Mouse (Mus musculus) heart, embryonic 15.5 days (tissue): Measurements from ENCODE around the gene 6430550D23Rik. TPM values are rescaled to one million over a fixed set of nuclear protein-coding genes. Genes with fewer than 3 reads are reported as not detected.
"Not testable (repeated sequence)": the region's sequence is repeated elsewhere in the genome, so short reads cannot be mapped to it uniquely, and the experiment has no call there.

ENCODE experiments used
- ATAC-seq: fragments of 200-750 bp; cut with Nextera tagmentation; replicated peaks from 2 replicates; pipeline ENCODE4 v1.8.0; 2017; ENCODE audit warnings: low read depth, moderate TSS enrichment; ENCODE audit not compliant: insufficient number of reproducible peaks, insufficient read depth, low FRiP score
- H3K27ac ChIP-seq: fragments of 300-500 bp; sonication (generic); 2 replicates; pipeline ENCODE4 v1.5.1; 2015; ENCODE audit warnings: mild to moderate bottlenecking, inconsistent platforms
- H3K27me3 ChIP-seq: fragments of 300-500 bp; sonication (generic); 2 replicates; pipeline ENCODE4 v1.6.1; 2015; ENCODE audit warnings: inconsistent platforms
- H3K36me3 ChIP-seq: fragments of 300-500 bp; sonication (generic); 2 replicates; pipeline ENCODE4 v1.6.1; 2015; ENCODE audit warnings: mild to moderate bottlenecking, inconsistent platforms
- H3K4me1 ChIP-seq: fragments of 300-500 bp; sonication (generic); replicated peaks from 2 replicates; pipeline ENCODE4 v1.6.1; 2015; ENCODE audit warnings: inconsistent platforms
- H3K4me2 ChIP-seq: fragments of 300-500 bp; sonication (generic); 2 replicates; pipeline ENCODE4 v1.6.1; 2015; ENCODE audit warnings: inconsistent platforms, mild to moderate bottlenecking, moderate library complexity
- H3K4me3 ChIP-seq: fragments of 300-500 bp; sonication (generic); 2 replicates; pipeline ENCODE4 v1.5.1; 2015; ENCODE audit warnings: mild to moderate bottlenecking, inconsistent platforms
- H3K9ac ChIP-seq: fragments of 300-500 bp; sonication (generic); 2 replicates; pipeline ENCODE4 v1.6.1; 2015; ENCODE audit warnings: mild to moderate bottlenecking, inconsistent platforms
- H3K9me3 ChIP-seq: fragments of 300-500 bp; sonication (generic); replicated peaks from 2 replicates; pipeline ENCODE4 v1.6.1; 2016; ENCODE audit warnings: inconsistent platforms
- WGBS: fragments of 180-500 bp; shearing (Covaris S2); methylation state at CpG from one replicate; pipeline ENCODE4 v1.1.7; 2015; ENCODE audit warnings: mixed read lengths; 5-methylcytosine and 5-hydroxymethylcytosine counted together
- polyA plus RNA-seq: library from polyadenylated mRNA; unstranded; fragments of >200 nt; fragmentation: Nextera tagmentation; extraction: Ambion mirVana; gene quantifications from 2 replicates; pipeline ENCODE4 v1.2.1, GENCODE M21; 2015

6430550D23Rik gene
- polyA plus RNA-seq, 1 experiment from 2014 or later = 0.63 TPM

DNA sequence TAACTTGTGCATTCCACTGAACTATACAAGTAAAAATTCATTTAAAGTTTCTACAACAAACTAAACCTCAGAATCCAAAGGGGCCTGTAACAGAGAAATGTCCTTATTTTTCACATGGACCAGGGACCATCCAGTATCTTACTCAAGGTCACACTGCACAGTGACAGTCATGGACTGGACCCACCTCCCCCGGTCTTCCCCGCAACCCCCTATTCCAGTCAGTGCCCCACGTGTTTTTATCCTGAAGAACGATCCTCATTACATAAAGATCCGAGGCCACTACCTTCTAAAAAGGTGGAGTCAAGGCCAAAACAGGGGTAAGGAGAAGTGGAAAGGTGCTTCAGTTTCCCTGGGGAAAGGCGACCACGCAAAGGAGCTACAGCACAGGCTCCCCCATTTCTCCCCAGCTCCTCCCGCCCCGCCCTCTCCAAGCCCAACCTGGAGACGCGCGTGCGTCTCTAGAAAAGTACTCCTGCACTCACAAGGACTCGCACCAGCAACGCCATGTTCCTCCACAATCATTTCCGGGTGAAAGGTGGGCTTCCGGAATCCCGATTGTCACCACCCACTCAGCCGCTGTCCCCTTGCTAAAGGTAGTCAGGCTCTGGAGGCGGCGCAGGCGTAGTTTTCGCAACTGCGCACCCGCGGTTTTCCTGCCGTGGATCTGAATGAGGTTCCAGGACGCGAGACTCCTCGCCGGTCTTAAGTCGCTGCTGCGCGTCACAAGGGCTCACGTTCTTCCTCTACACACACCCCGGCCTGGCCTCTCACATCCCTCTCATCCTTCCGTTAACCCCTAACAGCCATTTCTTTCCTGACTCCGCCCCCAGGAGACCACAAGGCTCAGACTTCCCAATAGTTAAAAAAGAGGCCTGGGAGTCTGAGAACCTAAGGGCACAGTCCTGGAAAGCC lies 78.0 kb downstream of the 6430550D23Rik start, which contains the start of gene Uqcc1:
TSS of gene Uqcc1 (minus strand) at position 780 of the 912 bp plus-strand sequence.
- Histone ChIP-seq H3K36me3 (no peaks in the 10 kb centered on the region), H3K4me2 (peak within 1 kb of the TSS; percentile 67), H3K27ac (peak within 1 kb of the TSS; percentile 84), H3K4me1 (peaks cover 16% of the 10 kb centered on the region), H3K9me3 (no peaks in the 10 kb centered on the region), H3K4me3 (peak within 1 kb of the TSS; percentile 62), H3K27me3 (no peaks in the 10 kb centered on the region), H3K9ac (peak within 1 kb of the TSS; percentile 51)
- WGBS = under 1% methylated on average over 38 of the region's 38 CpGs
- ATAC-seq = peak; percentile 90

DNA sequence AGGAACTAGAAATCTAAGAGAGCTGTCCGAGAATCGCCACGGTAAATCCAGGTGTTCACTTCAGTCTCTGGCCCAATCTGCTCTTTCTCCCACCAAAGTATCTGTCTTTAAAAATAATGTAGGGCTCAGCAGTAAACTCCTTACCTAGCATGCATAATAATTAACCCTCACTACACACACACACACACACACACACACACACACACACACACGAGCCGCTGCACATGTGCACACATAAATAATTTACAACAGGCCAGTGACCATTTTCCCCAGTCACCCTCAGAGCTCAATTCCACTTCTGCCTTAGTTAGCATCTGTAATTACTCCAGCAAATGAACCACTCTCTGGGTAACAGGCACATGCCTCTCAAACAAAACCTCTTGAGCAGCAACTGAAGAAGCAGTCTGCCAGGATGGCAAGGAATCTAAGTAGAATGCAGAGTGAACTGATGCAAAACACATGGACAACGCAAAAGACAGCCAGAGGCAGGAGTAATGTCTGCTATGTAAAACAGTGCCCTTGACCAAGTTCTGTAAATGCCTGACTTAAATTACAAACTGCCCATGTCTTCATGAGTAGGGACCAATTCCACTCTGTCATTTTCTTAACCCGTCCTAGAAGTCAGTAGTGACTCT lies 78.9 kb downstream of the 6430550D23Rik start:
- Histone ChIP-seq H3K9ac (peak overlapping the region; percentile 51), H3K4me3 (peak overlapping the region; percentile 62), H3K9me3 (no peaks in the 10 kb centered on the region), H3K4me1 (peaks cover 16% of the 10 kb centered on the region), H3K4me2 (peak overlapping the region; percentile 67), H3K27me3 (no peaks in the 10 kb centered on the region), H3K36me3 (peaks cover 7% of the 10 kb centered on the region; the same call in 1 of the 2 replicates), H3K27ac (peak overlapping the region; percentile 84)
- WGBS = 68% methylated on average over 7 of the region's 7 CpGs
- ATAC-seq = no peak

DNA sequence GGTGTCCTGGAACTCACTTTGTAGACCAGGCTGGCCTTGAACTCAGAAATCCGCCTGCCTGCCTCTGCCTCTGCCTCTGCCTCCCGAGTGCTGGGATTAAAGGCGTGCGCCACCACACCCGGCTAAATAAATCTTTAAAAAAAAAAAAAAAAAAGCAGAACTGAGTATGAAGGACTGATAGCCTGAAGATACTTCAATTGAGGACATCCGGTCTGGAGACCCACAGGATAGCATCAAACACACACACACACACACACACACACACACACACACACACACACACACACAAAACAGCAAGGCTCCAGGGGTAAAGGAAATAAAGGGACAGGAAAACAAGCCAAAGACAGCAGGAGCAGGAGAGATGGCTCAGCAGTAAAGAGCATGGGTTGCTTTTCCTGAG lies 82.6 kb downstream of the 6430550D23Rik start:
- not testable (repeated sequence) for H3K9ac ChIP-seq, ATAC-seq, H3K27ac ChIP-seq, H3K9me3 ChIP-seq, H3K4me3 ChIP-seq, H3K4me2 ChIP-seq, H3K27me3 ChIP-seq
- WGBS = 85% methylated on average over 6 of the region's 6 CpGs
- Histone ChIP-seq H3K4me1 (peaks cover 11% of the 10 kb centered on the region), H3K36me3 (peaks cover 16% of the 10 kb centered on the region; the same call in 1 of the 2 replicates)

Other genes with a start within 250 kb of the 6430550D23Rik start
- gene Mmp24, start 232.6 kb downstream of the 6430550D23Rik start, polyA plus RNA-seq = 0.05 and 0.13 TPM in 2 replicates
- 14.8 and 16.8 TPM in 2 replicates for gene BC029722, start 188.6 kb downstream of the 6430550D23Rik start, polyA plus RNA-seq
- 107 and 132 TPM in 2 replicates for gene Eif6, start 181.1 kb downstream of the 6430550D23Rik start, polyA plus RNA-seq
- gene Fam83c, start 173.1 kb downstream of the 6430550D23Rik start, polyA plus RNA-seq = 0.05 and 0.08 TPM in 2 replicates
- 114 and 134 TPM in 2 replicates for gene Uqcc1, start 77.7 kb downstream of the 6430550D23Rik start, polyA plus RNA-seq
- not detected in 2 replicates for gene Gm15557, start 67.2 kb downstream of the 6430550D23Rik start, polyA plus RNA-seq
- gene Gdf5, start 62.6 kb downstream of the 6430550D23Rik start, polyA plus RNA-seq = 0.30 and 0.61 TPM in 2 replicates
- 7.7 and 11.0 TPM in 2 replicates for gene Cep250, start 51.5 kb downstream of the 6430550D23Rik start, polyA plus RNA-seq
- gene Ergic3, start 68 bp upstream of the 6430550D23Rik start, polyA plus RNA-seq = 126 and 184 TPM in 2 replicates
- not detected in 2 replicates for gene Fer1l4, start 45.0 kb upstream of the 6430550D23Rik start, polyA plus RNA-seq
- 1.9 TPM in 2 replicates for gene Spag4, start 57.2 kb upstream of the 6430550D23Rik start, polyA plus RNA-seq
- gene Cpne1, start 104.0 kb upstream of the 6430550D23Rik start, polyA plus RNA-seq = 22.7 and 30.1 TPM in 2 replicates
- gene Rbm12, start 104.0 kb upstream of the 6430550D23Rik start, polyA plus RNA-seq = 14.0 and 18.1 TPM in 2 replicates
- 10.5 and 11.6 TPM in 2 replicates for gene Gm28036, start 119.1 kb upstream of the 6430550D23Rik start, polyA plus RNA-seq
- 324 and 427 TPM in 2 replicates for gene Romo1, start 136.1 kb upstream of the 6430550D23Rik start, polyA plus RNA-seq
- 58.2 and 63.4 TPM in 2 replicates for gene Nfs1, start 136.2 kb upstream of the 6430550D23Rik start, polyA plus RNA-seq
- 360 and 407 TPM in 2 replicates for gene Rbm39, start 172.3 kb upstream of the 6430550D23Rik start, polyA plus RNA-seq
- gene Phf20, start 188.5 kb upstream of the 6430550D23Rik start, polyA plus RNA-seq = 41.5 and 53.9 TPM in 2 replicates